Mouse (Mus musculus) spleen, postnatal 10 days (tissue): ENCODE data around the gene Tmem254b.
"Not testable (repeated sequence)": the region's sequence is repeated elsewhere in the genome, so short reads cannot be mapped to it uniquely, and the experiment has no call there.

Experiments
- DNase-seq, 2 experiments: peaks; one replicate each; pipeline ENCODE4 v3.0.0; 2021 to 2022; ENCODE audit warnings: low spot score in 2 of 2

The Tmem254b gene

GRCm38 (mm10) chr14:26206926-26207247, at the start of gene Tmem254b:
Gene Tmem254b, minus strand, starts transcription at chr14:26207041.
- DNase-seq: not testable (repeated sequence)

GRCm38 (mm10) chr14:26237183-26237582, 30.3 kb upstream of the Tmem254b start:
- DNase-seq: not testable (repeated sequence)

GRCm38 (mm10) chr14:26216233-26217000, 9.6 kb upstream of the Tmem254b start:
- DNase-seq: not testable (repeated sequence)

GRCm38 (mm10) chr14:26206197-26206925, 480 bp downstream of the Tmem254b start:
- not testable (repeated sequence) for DNase-seq

- DNase-seq: not testable (repeated sequence)
Observed at GRCm38 (mm10) chr14:26197851-26198250, 9.0 kb downstream of the Tmem254b start.

GRCm38 (mm10) chr14:26188361-26188760, 18.5 kb downstream of the Tmem254b start:
- not testable (repeated sequence) for DNase-seq

- DNase-seq: not testable (repeated sequence)
Observed at GRCm38 (mm10) chr14:26186638-26187037, 20.2 kb downstream of the Tmem254b start.

GRCm38 (mm10) chr14:26182380-26182779, 24.5 kb downstream of the Tmem254b start, which contains the start of gene Plac9b:
Gene Plac9b, minus strand, starts transcription at chr14:26182480.
- not testable (repeated sequence) for DNase-seq

- not testable (repeated sequence) for DNase-seq
Observed at GRCm38 (mm10) chr14:26181660-26182059, 25.2 kb downstream of the Tmem254b start.

- DNase-seq: not testable (repeated sequence)
Observed at GRCm38 (mm10) chr14:26175028-26175427, 31.8 kb downstream of the Tmem254b start.

- DNase-seq: not testable (repeated sequence)
Observed at GRCm38 (mm10) chr14:26173955-26174354, 32.9 kb downstream of the Tmem254b start.

GRCm38 (mm10) chr14:26165266-26165665, 41.6 kb downstream of the Tmem254b start:
- not testable (repeated sequence) for DNase-seq

- not testable (repeated sequence) for DNase-seq
Observed at GRCm38 (mm10) chr14:26162423-26162822, 44.4 kb downstream of the Tmem254b start.

- DNase-seq: not testable (repeated sequence)
Observed at GRCm38 (mm10) chr14:26161156-26161555, 45.7 kb downstream of the Tmem254b start.

GRCm38 (mm10) chr14:26156032-26156431, 50.8 kb downstream of the Tmem254b start:
- not testable (repeated sequence) for DNase-seq
